Mouse (Mus musculus) embryonic stem cell, embryonic (primary cell): ENCODE data around the gene Slc39a11.

Experiments
- CTCF ChIA-PET, 4 experiments: fragments of 300-600 bp in 2 of 4; fragments of 350-600 bp in 2 of 4; sonication (Branson Sonifier 250); formaldehyde crosslinking; loops; one replicate each; lab custom pipeline; 2022; ENCODE audit warnings: inconsistent platforms in 2 of 4; lab: Charles Lee
- POLR2A ChIA-PET, 4 experiments: fragments of 300-600 bp in 2 of 4; fragments of 350-600 bp in 2 of 4; sonication (Branson Sonifier 250); formaldehyde crosslinking; loops; one replicate each; lab custom pipeline; 2022; ENCODE audit warnings: antibody characterized with exemption in 4 of 4, inconsistent platforms in 1 of 4; lab: Charles Lee

Gene Slc39a11

DNA sequence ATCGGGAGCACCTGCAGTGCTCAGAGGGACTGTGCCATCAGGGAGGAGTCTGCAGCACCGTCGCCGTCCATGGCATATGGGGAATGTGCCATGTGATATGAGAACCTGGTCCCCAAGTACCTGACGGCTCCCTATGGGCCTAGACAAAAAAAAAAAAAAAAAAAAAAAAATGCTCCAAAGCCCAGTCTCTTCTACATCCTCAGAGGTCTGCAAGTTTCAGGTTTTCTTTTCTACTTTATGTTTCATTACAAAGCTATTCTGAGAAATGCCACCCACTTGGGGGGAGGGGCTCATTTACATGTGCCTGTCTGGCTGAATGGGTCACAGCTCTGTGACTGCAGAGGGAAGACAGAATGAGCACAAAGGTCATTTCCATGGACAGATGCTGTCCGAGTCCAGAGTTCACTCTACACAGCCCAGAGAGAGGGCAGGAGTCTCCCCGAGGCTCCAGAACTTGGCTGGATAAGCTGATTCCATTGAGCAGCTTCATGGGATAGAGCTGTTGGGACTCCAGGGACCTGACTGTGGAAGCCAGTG, 175.8 kb downstream of the Slc39a11 start:
- ChIA-PET POLR2A (interaction anchor here in 2 of 4 experiments (0.5 to 0.9 kb wide), 5 partner anchors 56 to 285 kb away, joined by 3 to 7 read pairs (median 4); no protein-coding TSS in a partner anchor), CTCF (interaction anchor here in 3 of 4 experiments (0.6 to 1.0 kb wide), 5 partner anchors 10 to 397 kb away, joined by 3 to 13 read pairs (median 4); no protein-coding TSS in a partner anchor)

GRCm38 (mm10) chr11:113471936-113472335, 177.9 kb downstream of the Slc39a11 start:
- POLR2A ChIA-PET: interaction anchor here in 2 of 4 experiments (0.6 kb wide), 2 partner anchors 89 to 1231 kb away, joined by 3 to 4 read pairs; no protein-coding TSS in a partner anchor
- CTCF ChIA-PET: interaction anchor here in 2 of 4 experiments (0.6 to 1.3 kb wide), 4 partner anchors 13 to 27 kb away, joined by 3 to 4 read pairs (median 4); no protein-coding TSS in a partner anchor

DNA sequence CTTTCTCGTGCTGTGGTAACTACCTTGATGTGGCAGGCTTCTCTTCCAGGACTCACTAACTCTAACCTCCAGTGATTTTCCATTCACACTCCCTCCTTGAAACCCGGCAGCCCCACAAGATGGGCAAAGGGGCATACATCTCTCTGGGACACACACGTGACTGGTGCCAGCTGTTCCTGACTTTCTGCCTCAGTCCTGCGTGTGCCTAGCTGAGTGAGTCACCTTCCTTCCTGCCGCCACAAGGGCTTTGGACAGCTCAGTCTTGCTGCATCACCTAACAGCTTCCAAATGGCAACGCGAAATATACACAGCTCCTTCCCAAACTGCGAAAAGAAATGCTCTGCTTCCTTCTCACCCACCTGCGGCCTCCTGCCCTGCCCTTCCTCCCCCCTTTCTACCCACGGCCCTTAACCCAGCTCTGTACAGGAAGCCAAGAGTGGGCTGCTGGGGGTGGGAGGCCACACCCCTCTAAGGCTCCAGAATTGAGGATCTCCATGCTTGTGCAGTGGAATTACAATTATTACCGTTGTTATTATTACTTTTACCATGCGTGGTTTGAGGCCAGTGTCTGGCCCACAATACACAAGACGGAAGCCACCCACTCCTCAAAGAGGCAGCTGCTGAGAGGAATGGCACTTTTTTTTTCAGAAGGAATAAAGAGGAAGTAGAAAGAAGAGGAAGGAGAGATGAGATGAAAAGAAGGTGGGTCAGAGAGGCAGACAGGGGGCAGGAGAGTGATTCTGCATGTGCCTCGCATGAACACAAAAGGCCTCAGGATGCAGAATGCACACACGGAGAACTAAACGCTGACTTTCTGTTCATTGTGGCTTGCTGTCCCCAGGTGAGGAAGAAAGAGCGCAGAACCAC, 179.7 kb downstream of the Slc39a11 start:
- CTCF ChIA-PET: interaction anchor here in 1 of 4 experiments (0.6 kb wide), 1 partner anchor 178 kb away, joined by 3 read pairs; no protein-coding TSS in a partner anchor
- POLR2A ChIA-PET: no interaction called here

GRCm38 (mm10) chr11:113468016-113468415, 181.9 kb downstream of the Slc39a11 start:
- ChIA-PET POLR2A (interaction anchor here in 2 of 4 experiments (1.1 to 1.7 kb wide), 2 partner anchors 15 to 176 kb away, joined by 3 to 5 read pairs; no protein-coding TSS in a partner anchor), CTCF (interaction anchor here in 2 of 4 experiments (0.6 to 1.1 kb wide), 3 partner anchors 10 to 142 kb away, joined by 3 to 4 read pairs (median 3); no protein-coding TSS in a partner anchor)

GRCm38 (mm10) chr11:113467313-113467811, 182.5 kb downstream of the Slc39a11 start:
- POLR2A ChIA-PET: interaction anchor here in 1 of 4 experiments (1.1 kb wide), 1 partner anchor 175 kb away, joined by 3 read pairs; no protein-coding TSS in a partner anchor
- CTCF ChIA-PET: interaction anchor here in 1 of 4 experiments (0.6 to 1.1 kb wide), 3 partner anchors 9 to 32 kb away, joined by 3 to 4 read pairs (median 3); no protein-coding TSS in a partner anchor

DNA sequence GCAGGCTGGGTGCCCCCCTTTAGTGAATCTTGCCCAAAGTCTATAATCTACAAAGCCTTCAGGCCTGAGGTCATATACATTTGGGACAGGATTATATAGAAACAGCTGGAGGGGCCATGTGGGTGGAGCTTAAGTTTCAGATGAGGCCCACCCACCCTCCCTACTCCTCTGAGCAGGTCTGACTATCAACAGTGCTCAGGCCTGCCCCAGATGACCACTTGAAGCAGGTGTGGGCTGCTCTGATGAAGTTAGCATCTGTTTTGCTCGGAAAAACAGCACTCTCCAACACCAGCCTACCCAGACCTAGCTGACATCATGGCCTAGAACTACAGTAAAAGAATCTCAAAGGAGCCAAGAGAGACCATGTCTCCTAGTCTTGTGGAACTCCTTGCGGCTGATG, 189.8 kb downstream of the Slc39a11 start:
- ChIA-PET CTCF (interaction anchor here in 1 of 4 experiments (2.5 kb wide), 1 partner anchor 24 kb away, joined by 11 read pairs; no protein-coding TSS in a partner anchor), POLR2A (interaction anchor here in 1 of 4 experiments (2.3 kb wide), 1 partner anchor 39 kb away, joined by 6 read pairs; no protein-coding TSS in a partner anchor)

- ChIA-PET POLR2A (interaction anchor here in 2 of 4 experiments (0.6 to 2.3 kb wide), 3 partner anchors 40 to 1128 kb away, joined by 3 to 6 read pairs (median 5); no protein-coding TSS in a partner anchor), CTCF (interaction anchor here (0.5 to 2.7 kb wide), 23 partner anchors 9 to 606 kb away, joined by 3 to 11 read pairs (median 4); no protein-coding TSS in a partner anchor)
Observed at GRCm38 (mm10) chr11:113458582-113459210, 191.2 kb downstream of the Slc39a11 start.

DNA sequence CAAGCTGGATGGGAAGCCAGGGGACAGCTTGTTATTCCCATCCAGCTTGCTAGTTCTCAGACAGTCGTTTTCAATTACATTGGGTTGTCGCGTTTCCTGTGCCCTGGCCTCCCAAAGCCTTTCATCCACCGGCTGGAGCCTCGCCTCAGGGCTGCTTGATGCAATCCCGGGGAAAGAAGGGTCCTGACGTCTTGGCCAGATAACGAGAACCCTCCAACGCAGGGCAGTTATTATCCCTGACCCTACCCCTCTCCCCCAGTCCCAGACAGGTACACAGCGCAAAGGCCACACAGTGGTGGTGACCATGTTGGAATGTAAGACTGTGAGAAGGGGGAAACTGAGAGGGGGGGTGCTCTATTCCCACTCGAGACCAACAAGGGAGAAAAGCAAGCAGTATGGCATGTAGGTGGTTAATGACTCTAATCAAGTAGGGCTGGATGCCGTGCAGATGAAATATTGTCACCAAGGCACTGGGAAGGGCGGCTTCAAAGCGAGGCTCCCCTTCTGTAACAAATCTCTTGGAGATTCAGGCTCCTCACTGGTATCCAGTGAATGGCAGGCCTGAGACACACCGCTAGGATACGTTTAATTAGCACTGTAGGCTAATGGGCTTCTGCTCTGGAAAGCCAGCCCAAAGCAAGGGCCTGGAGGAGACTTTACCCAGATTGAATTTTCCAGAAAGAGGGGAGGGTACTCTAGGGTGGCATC, 196.9 kb downstream of the Slc39a11 start:
- CTCF ChIA-PET: interaction anchor here in 1 of 4 experiments (0.7 to 1.7 kb wide), 2 partner anchors 31 to 159 kb away, joined by 3 to 5 read pairs; no protein-coding TSS in a partner anchor

GRCm38 (mm10) chr11:113451301-113451700, 198.6 kb downstream of the Slc39a11 start:
- POLR2A ChIA-PET: no interaction called here

More for the DNA sequence above, 196.9 kb downstream of the Slc39a11 start:
- POLR2A ChIA-PET: interaction anchor here in 2 of 4 experiments (1.3 to 1.5 kb wide), 2 partner anchors 10 to 251 kb away, joined by 4 to 5 read pairs; no protein-coding TSS in a partner anchor

DNA sequence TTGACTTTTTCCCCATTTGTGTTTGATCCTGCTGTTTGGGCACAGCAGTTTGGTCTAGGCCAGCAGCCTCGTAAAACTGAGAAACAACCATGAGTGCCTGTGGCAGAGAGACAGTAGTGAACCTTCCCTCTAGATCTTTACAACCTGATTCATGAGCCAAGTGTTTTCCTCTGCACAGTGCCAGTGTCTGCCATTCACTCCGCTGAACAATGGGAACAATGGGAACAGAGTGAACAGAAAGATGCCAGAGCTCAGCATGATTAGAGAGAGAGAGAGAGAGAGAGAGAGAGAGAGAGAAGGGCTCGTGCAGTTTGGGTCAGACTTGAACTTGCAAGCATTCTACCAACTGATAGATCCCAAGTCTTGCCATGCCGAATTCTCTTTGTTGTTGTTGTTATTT, 199.2 kb downstream of the Slc39a11 start:
- ChIA-PET POLR2A (interaction anchor here in 1 of 4 experiments (0.6 kb wide), 1 partner anchor 162 kb away, joined by 3 read pairs; no protein-coding TSS in a partner anchor), CTCF (interaction anchor here in 3 of 4 experiments (0.6 to 1.0 kb wide), 5 partner anchors 16 to 789 kb away, joined by 3 to 13 read pairs (median 3); no protein-coding TSS in a partner anchor)

More at GRCm38 (mm10) chr11:113451301-113451700, 198.6 kb downstream of the Slc39a11 start:
- CTCF ChIA-PET: interaction anchor here in 2 of 4 experiments (0.6 to 1.7 kb wide), 3 partner anchors 23 to 33 kb away, joined by 3 to 13 read pairs (median 5); no protein-coding TSS in a partner anchor

DNA sequence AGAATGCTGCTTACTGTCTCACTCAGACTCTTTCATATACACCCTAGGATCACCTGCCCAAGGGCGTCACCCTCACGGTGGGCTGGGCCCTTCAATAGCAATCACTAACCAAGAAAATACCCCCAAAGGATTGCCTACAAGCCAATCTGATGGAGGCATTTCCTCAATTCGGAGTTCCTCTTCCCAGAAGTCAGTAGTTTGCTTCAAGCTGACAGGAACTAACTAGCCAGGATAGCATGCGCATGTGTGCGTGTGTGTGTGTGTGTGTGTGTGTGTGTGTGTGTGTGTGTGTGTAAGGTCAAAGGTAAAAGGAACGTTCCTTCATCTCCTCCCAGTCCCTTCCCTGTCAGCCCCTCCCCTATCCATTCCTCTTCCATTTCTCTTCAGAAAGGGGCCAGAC, 199.9 kb downstream of the Slc39a11 start:
- CTCF ChIA-PET: interaction anchor here in 3 of 4 experiments (0.6 to 1.4 kb wide), 6 partner anchors 9 to 789 kb away, joined by 3 to 4 read pairs (median 3); no protein-coding TSS in a partner anchor
- POLR2A ChIA-PET: interaction anchor here in 3 of 4 experiments (0.6 to 1.5 kb wide), 3 partner anchors 11 to 183 kb away, joined by 3 to 4 read pairs (median 3); no protein-coding TSS in a partner anchor

DNA sequence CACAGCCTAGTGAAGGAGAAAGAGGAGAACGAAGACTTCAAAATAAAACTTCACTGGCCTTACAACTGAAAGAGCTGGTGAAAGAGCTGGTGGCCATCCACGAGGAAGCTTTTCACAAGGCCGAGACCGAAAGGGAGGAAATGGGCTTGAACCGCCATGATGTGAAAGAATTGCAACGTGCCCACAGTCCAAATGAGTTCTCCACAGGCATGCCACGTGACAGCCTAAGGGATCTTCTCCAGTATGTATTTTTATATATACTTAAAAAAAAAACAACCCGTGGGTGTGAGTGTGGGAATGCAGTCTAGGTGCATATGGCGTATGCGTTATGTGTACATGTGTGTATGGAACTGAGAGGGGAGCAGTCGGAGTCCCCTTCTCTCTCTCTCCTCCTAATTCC, 207.8 kb downstream of the Slc39a11 start:
- ChIA-PET CTCF (interaction anchor here in 2 of 4 experiments (0.6 to 1.3 kb wide), 2 partner anchors 186 to 220 kb away, joined by 3 read pairs; no protein-coding TSS in a partner anchor), POLR2A (interaction anchor here in 2 of 4 experiments (0.6 to 1.8 kb wide), 4 partner anchors 9 to 116 kb away, joined by 3 to 5 read pairs (median 5); no protein-coding TSS in a partner anchor)

DNA sequence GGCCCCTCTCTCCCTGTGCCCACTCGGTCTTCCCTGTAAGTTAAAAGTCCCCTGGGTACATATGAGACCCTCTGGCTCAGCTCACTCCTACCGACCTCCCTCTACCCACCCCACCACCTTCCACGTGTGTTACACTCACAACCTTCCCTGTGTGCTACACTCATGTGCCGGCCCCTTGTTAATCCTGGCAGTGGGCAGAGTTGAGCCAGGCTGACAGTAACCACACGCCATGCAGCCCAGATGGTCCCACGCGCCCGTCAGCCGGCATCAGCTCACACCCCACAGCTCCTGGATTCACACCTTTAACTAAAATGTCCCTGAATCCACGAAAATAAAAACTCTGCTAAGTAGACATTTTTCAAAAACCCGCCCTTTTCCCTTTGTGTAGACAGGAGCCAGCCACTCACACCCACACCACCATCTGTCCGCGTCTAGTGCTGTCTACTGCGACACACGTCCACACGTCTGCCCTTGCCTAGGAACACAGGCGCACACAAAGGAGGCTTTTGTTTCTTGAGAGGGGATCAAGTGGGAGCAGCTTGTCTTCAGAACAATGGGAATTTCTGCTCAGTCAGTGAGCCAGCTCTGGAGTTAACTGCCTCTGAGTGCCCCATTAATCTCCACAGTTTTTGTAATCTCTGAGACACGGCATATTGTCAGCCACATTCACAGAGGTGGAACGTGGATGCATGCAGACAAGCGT, 210.4 kb downstream of the Slc39a11 start:
- POLR2A ChIA-PET: interaction anchor here in 2 of 4 experiments (0.6 to 1.5 kb wide), 9 partner anchors 10 to 780 kb away, joined by 3 to 6 read pairs (median 4); partner anchors contain the start of genes Cdc42ep4 (in 1 of the 2), D11Wsu47e (in 1 of the 2) and Fam104a (in 1 of the 2)
- CTCF ChIA-PET: no interaction called here

DNA sequence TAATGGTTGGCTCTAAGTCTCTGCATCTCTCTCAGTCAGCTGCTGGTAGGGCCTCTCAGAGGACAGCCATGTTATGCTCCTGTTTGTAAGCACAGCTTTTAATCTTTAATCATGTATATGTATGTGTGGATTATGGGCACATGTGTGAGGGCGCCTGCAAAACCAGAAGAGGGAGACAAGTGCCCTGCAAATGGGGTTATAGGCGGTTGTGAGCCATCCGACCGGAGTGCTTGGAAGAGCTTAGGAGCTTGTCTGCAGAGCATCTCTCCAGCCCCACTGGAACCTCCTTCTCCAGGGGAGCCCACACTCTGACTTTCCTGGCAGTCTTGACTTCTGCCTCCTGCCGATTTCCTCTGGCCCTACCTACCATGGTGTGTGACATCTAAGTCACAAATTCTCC, 211.0 kb downstream of the Slc39a11 start:
- CTCF ChIA-PET: interaction anchor here in 1 of 4 experiments (1.2 kb wide), 1 partner anchor 45 kb away, joined by 4 read pairs; no protein-coding TSS in a partner anchor
- POLR2A ChIA-PET: interaction anchor here in 2 of 4 experiments (0.5 to 1.5 kb wide), 8 partner anchors 10 to 313 kb away, joined by 3 to 4 read pairs (median 4); partner anchors contain the start of gene Cdc42ep4 (in 1 of the 2)

GRCm38 (mm10) chr11:113437357-113437756, 212.5 kb downstream of the Slc39a11 start:
- CTCF ChIA-PET: interaction anchor here in 2 of 4 experiments (0.7 kb wide), 2 partner anchors 63 to 136 kb away, joined by 3 to 4 read pairs; no protein-coding TSS in a partner anchor
- POLR2A ChIA-PET: interaction anchor here in 1 of 4 experiments (0.6 to 1.3 kb wide), 2 partner anchors 11 to 238 kb away, joined by 4 read pairs; no protein-coding TSS in a partner anchor
